Mouse (Mus musculus) spleen, adult 2 months (tissue): Measurements from ENCODE around the gene Gm49776. TPM values are rescaled to one million over a fixed set of nuclear protein-coding genes. Genes with fewer than 3 reads are reported as not detected.
A peak's percentile ranks its signal among the peaks of the same experiment; 100 is the strongest.

Source experiments
- DNase-seq, 2 experiments: peaks; one replicate each; pipeline versions ENCODE4 v3.0.0 to v3.0.0-alpha.2; 2012 to 2021; ENCODE audit warnings: low spot score in 2 of 2, low read depth in 1 of 2
- H3K27ac ChIP-seq: fragments of 200-500 bp; 2 replicates; pipeline ENCODE4 v1.5.1; 2012; ENCODE audit warnings: low read length, inconsistent platforms; ENCODE audit not compliant: insufficient read depth
- H3K27me3 ChIP-seq: fragments of 200-500 bp; 2 replicates; pipeline ENCODE4 v1.6.1; 2012; ENCODE audit warnings: mild to moderate bottlenecking, moderate library complexity, low read length, inconsistent platforms; ENCODE audit not compliant: control insufficient read depth, insufficient read depth
- H3K36me3 ChIP-seq: fragments of 200-500 bp; 2 replicates; pipeline ENCODE4 v1.6.1; 2012; ENCODE audit warnings: mild to moderate bottlenecking, low read length, inconsistent platforms; ENCODE audit not compliant: control insufficient read depth, insufficient read depth
- H3K4me1 ChIP-seq: fragments of 200-500 bp; 2 replicates; pipeline ENCODE4 v1.6.1; 2011; ENCODE audit warnings: inconsistent platforms; ENCODE audit not compliant: control insufficient read depth, insufficient read depth, insufficient read length
- H3K4me3 ChIP-seq: fragments of 200-500 bp; 2 replicates; pipeline ENCODE4 v1.5.1; 2011; ENCODE audit warnings: mild to moderate bottlenecking, inconsistent platforms; ENCODE audit not compliant: insufficient read depth, insufficient read length; ENCODE audit errors: extremely low read depth
- CTCF ChIP-seq: fragments of 200-500 bp; IDR thresholded peaks from 2 replicates; pipeline ENCODE4 v1.5.1; 2011; ENCODE audit warnings: mild to moderate bottlenecking, inconsistent platforms; ENCODE audit not compliant: insufficient read depth, insufficient read length, insufficient replicate concordance; ENCODE audit errors: extremely low read depth
- POLR2A ChIP-seq: fragments of 200-500 bp; IDR thresholded peaks from 2 replicates; pipeline ENCODE4 v1.6.1; 2011; ENCODE audit warnings: low read depth, low read length, inconsistent platforms
- whole genome bisulfite sequencing: fragments of 180-500 bp; shearing (Covaris S2); methylation state at CpG from one replicate; pipeline ENCODE4 v1.1.7; 2018; 5-methylcytosine and 5-hydroxymethylcytosine counted together
- polyA plus RNA-seq: library from polyadenylated mRNA; depleted of rRNA; stranded (reverse); fragments of >200 nt; gene quantifications from 2 replicates; pipeline ENCODE4 v1.2.3, GENCODE M21; 2012

The Gm49776 gene
- polyA plus RNA-seq, 1 experiment: not detected

- H3K4me3 ChIP-seq: no peak overlapping the region
- WGBS: 94% methylated on average over 2 of the region's 2 CpGs
- DNase-seq: no peak
- no peaks in the 10 kb centered on the region for H3K4me1 ChIP-seq
- H3K27ac ChIP-seq: no peak overlapping the region
- no peak for TF ChIP-seq POLR2A
- TF ChIP-seq CTCF: no peak
- peaks cover 26% of the 10 kb centered on the region for H3K36me3 ChIP-seq
- H3K27me3 ChIP-seq: no peaks in the 10 kb centered on the region
These were observed 6.9 kb upstream of the Gm49776 start for GRCm38 (mm10) chr16:18265024-18265423.

GRCm38 (mm10) chr16:18253866-18254265 lies 4.3 kb downstream of the Gm49776 start:
- no peak for DNase-seq
- Histone ChIP-seq H3K27ac (no peak overlapping the region), H3K27me3 (no peaks in the 10 kb centered on the region), H3K36me3 (peaks cover 55% of the 10 kb centered on the region), H3K4me3 (no peak overlapping the region), H3K4me1 (peaks cover 6% of the 10 kb centered on the region; the same call in 1 of the 2 replicates)
- WGBS: 93% methylated on average over 1 of the region's 1 CpGs
- no peak for TF ChIP-seq POLR2A
- no peak for TF ChIP-seq CTCF

- no peak overlapping the region for H3K27ac ChIP-seq
- no peak overlapping the region for H3K4me3 ChIP-seq
- 86% methylated on average over 6 of the region's 6 CpGs for WGBS
- H3K4me1 ChIP-seq: peaks cover 6% of the 10 kb centered on the region; the same call in 1 of the 2 replicates
- DNase-seq: no peak
- peaks cover 48% of the 10 kb centered on the region for H3K36me3 ChIP-seq
- TF ChIP-seq CTCF: no peak
- TF ChIP-seq POLR2A: no peak
- H3K27me3 ChIP-seq: no peaks in the 10 kb centered on the region
These were observed 5.4 kb downstream of the Gm49776 start for GRCm38 (mm10) chr16:18252736-18253135.

- Histone ChIP-seq H3K4me1 (peaks cover 6% of the 10 kb centered on the region; the same call in 1 of the 2 replicates), H3K36me3 (peaks cover 35% of the 10 kb centered on the region), H3K27ac (no peak overlapping the region), H3K4me3 (no peak overlapping the region), H3K27me3 (no peaks in the 10 kb centered on the region)
- DNase-seq: no peak
- WGBS: 89% methylated on average over 10 of the region's 10 CpGs
- no peak for TF ChIP-seq POLR2A
- TF ChIP-seq CTCF: no peak
These were observed 7.0 kb downstream of the Gm49776 start for GRCm38 (mm10) chr16:18250828-18251790.

GRCm38 (mm10) chr16:18250231-18250630 lies 7.9 kb downstream of the Gm49776 start:
- Histone ChIP-seq H3K4me1 (peaks cover 6% of the 10 kb centered on the region; the same call in 1 of the 2 replicates), H3K36me3 (peaks cover 33% of the 10 kb centered on the region), H3K4me3 (no peak overlapping the region), H3K27ac (no peak overlapping the region), H3K27me3 (no peaks in the 10 kb centered on the region)
- TF ChIP-seq CTCF (no peak), POLR2A (no peak)
- no peak for DNase-seq
- 62% methylated on average over 4 of the region's 4 CpGs for WGBS

- peak overlapping the region; percentile 69 for H3K4me3 ChIP-seq
- peak; percentile 41 to 65 for DNase-seq
- peaks cover 6% of the 10 kb centered on the region; the same call in 1 of the 2 replicates for H3K4me1 ChIP-seq
- H3K36me3 ChIP-seq: peaks cover 39% of the 10 kb centered on the region
- no peak for TF ChIP-seq CTCF
- no peak for TF ChIP-seq POLR2A
- no peaks in the 10 kb centered on the region for H3K27me3 ChIP-seq
- peak overlapping the region; percentile 74 for H3K27ac ChIP-seq
- WGBS: 3% methylated on average over 27 of the region's 27 CpGs
These were observed 8.7 kb downstream of the Gm49776 start for GRCm38 (mm10) chr16:18249364-18249967.
